Mouse (Mus musculus) G1E (cell line): ENCODE measurements around the gene Tmem192. TPM values are rescaled to one million over a fixed set of nuclear protein-coding genes. Genes with fewer than 3 reads are reported as not detected.

Source experiments
- ATAC-seq: 2 replicates; pipeline ENCODE4 v1.8.0; 2016; ENCODE audit warnings: mild to moderate bottlenecking; ENCODE audit not compliant: insufficient number of reproducible peaks, poor library complexity, low FRiP score, severe bottlenecking; ENCODE audit errors: extremely low read depth
- DNase-seq: peaks from one replicate; pipeline ENCODE4 v3.0.0; 2012; ENCODE audit warnings: low spot score
- H3K27me3 ChIP-seq: 2 replicates; pipeline ENCODE4 v1.6.1; 2012; ENCODE audit warnings: mild to moderate bottlenecking, low read length, inconsistent platforms; ENCODE audit not compliant: insufficient read depth
- H3K36me3 ChIP-seq: replicated peaks from 2 replicates; pipeline ENCODE3; 2012; ENCODE audit warnings: mild to moderate bottlenecking, inconsistent platforms
- H3K4me1 ChIP-seq: 2 replicates; pipeline ENCODE4 v1.6.1; 2012; ENCODE audit warnings: low read depth, low read length, inconsistent platforms, mixed read lengths; ENCODE audit not compliant: insufficient read depth
- H3K4me3 ChIP-seq: 2 replicates; pipeline ENCODE4 v1.5.1; 2012; ENCODE audit warnings: low read depth, mild to moderate bottlenecking, inconsistent platforms, low read length, moderate library complexity, mixed read lengths
- H3K9me3 ChIP-seq: replicated peaks from 2 replicates; pipeline ENCODE4 v1.6.1; 2012; ENCODE audit warnings: inconsistent platforms
- CTCF ChIP-seq: IDR thresholded peaks from 2 replicates; pipeline ENCODE4 v1.5.1; 2012; ENCODE audit warnings: low read depth, low read length, inconsistent platforms, mixed read lengths
- GATA1 ChIP-seq: IDR thresholded peaks from 2 replicates; pipeline ENCODE4 v1.6.1; 2012; ENCODE audit warnings: borderline replicate concordance, low read length, inconsistent platforms, mixed read lengths
- GATA2 ChIP-seq: IDR thresholded peaks from 2 replicates; pipeline ENCODE4 v1.6.1; 2012; ENCODE audit warnings: low read depth, low read length, inconsistent platforms, borderline replicate concordance
- POLR2AphosphoS5 ChIP-seq: IDR thresholded peaks from 2 replicates; pipeline ENCODE4 v1.6.1; 2012; ENCODE audit warnings: low read depth, low read length, inconsistent platforms; ENCODE audit not compliant: insufficient replicate concordance
- TAL1 ChIP-seq: conservative IDR thresholded peaks from 2 replicates; pipeline ENCODE4 v1.6.1; 2012; ENCODE audit warnings: low read depth, low read length, inconsistent platforms, mixed read lengths
- polyA plus RNA-seq: library from polyadenylated mRNA; stranded (reverse); fragments of >175 nt; gene quantifications from 2 replicates; pipeline ENCODE4 v1.2.3, GENCODE M21; 2012
- total RNA-seq, 2 experiments: library from RNA; stranded (forward) in 1 of 2; stranded (reverse) in 1 of 2; fragments of 200-1000 nt in 1 of 2; fragments of >200 nt in 1 of 2; fragmentation: Nextera tagmentation in 1 of 2; gene quantifications; 2 replicates each; pipeline ENCODE4 v1.2.3; 2014 to 2017

Gene Tmem192
- total and polyA plus RNA-seq, 3 experiments: 25.4 to 48.1 (median 31.2) TPM

GRCm38 (mm10) chr8:64941019-64941418, 6.0 kb upstream of the Tmem192 start:
- TF ChIP-seq GATA1 (no peak), CTCF (no peak), POLR2AphosphoS5 (no peak), TAL1 (no peak), GATA2 (no peak)
- H3K27me3 ChIP-seq: peaks cover 16% of the 10 kb centered on the region
- H3K36me3 ChIP-seq: no peaks in the 10 kb centered on the region
- H3K4me1 ChIP-seq: peaks cover 14% of the 10 kb centered on the region
- peaks cover 3% of the 10 kb centered on the region for H3K9me3 ChIP-seq
- ATAC-seq (no peak), DNase-seq (no peak)
- no peak overlapping the region for H3K4me3 ChIP-seq

- peak; percentile 55 for ATAC-seq
- Histone ChIP-seq H3K4me1 (peaks cover 18% of the 10 kb centered on the region), H3K4me3 (no peak overlapping the region), H3K36me3 (no peaks in the 10 kb centered on the region), H3K9me3 (peaks cover 3% of the 10 kb centered on the region), H3K27me3 (peaks cover 16% of the 10 kb centered on the region)
- peak; percentile 93 for TF ChIP-seq CTCF
- TF ChIP-seq GATA2: no peak
- TF ChIP-seq TAL1: no peak
- DNase-seq: peak; percentile 21
Observed at GRCm38 (mm10) chr8:64941495-64941894, 5.5 kb upstream of the Tmem192 start.

GRCm38 (mm10) chr8:64942946-64943345, 4.0 kb upstream of the Tmem192 start:
- Histone ChIP-seq H3K27me3 (peaks cover 12% of the 10 kb centered on the region), H3K4me1 (peaks cover 18% of the 10 kb centered on the region), H3K36me3 (no peaks in the 10 kb centered on the region), H3K9me3 (peaks cover 3% of the 10 kb centered on the region), H3K4me3 (no peak overlapping the region)
- DNase-seq: no peak
- no peak for TF ChIP-seq GATA2
- TF ChIP-seq GATA1: no peak
- TF ChIP-seq POLR2AphosphoS5: no peak
- TF ChIP-seq TAL1: no peak
- no peak for TF ChIP-seq CTCF
- no peak for ATAC-seq

- peaks cover 7% of the 10 kb centered on the region for H3K36me3 ChIP-seq
- H3K4me1 ChIP-seq: peaks cover 32% of the 10 kb centered on the region
- no peak for TF ChIP-seq POLR2AphosphoS5
- no peak for TF ChIP-seq GATA1
- TF ChIP-seq TAL1: no peak
- no peak for TF ChIP-seq CTCF
- TF ChIP-seq GATA2: no peak
- H3K27me3 ChIP-seq: peaks cover 12% of the 10 kb centered on the region
- H3K4me3 ChIP-seq: no peak overlapping the region
- DNase-seq: no peak
- peaks cover 3% of the 10 kb centered on the region for H3K9me3 ChIP-seq
- no peak for ATAC-seq
Observed at GRCm38 (mm10) chr8:64944831-64945230, 2.2 kb upstream of the Tmem192 start.

- Histone ChIP-seq H3K4me1 (peaks cover 32% of the 10 kb centered on the region), H3K9me3 (peaks cover under 1% of the 10 kb centered on the region), H3K27me3 (peaks cover 12% of the 10 kb centered on the region), H3K36me3 (peaks cover 12% of the 10 kb centered on the region), H3K4me3 (no peak overlapping the region)
- ATAC-seq: no peak
- DNase-seq: no peak
- no peak for TF ChIP-seq CTCF
Observed at GRCm38 (mm10) chr8:64945606-64946005, 1.4 kb upstream of the Tmem192 start.

- H3K9me3 ChIP-seq: no peaks in the 10 kb centered on the region
- peaks cover 12% of the 10 kb centered on the region for H3K27me3 ChIP-seq
- ATAC-seq (no peak), DNase-seq (no peak)
- TF ChIP-seq CTCF: no peak
- no peak for TF ChIP-seq GATA1
- TF ChIP-seq GATA2: no peak
- TF ChIP-seq POLR2AphosphoS5: no peak
- TF ChIP-seq TAL1: no peak
- H3K36me3 ChIP-seq: peaks cover 17% of the 10 kb centered on the region
- peaks cover 31% of the 10 kb centered on the region for H3K4me1 ChIP-seq
- peak overlapping the region; percentile 89 for H3K4me3 ChIP-seq
Observed at GRCm38 (mm10) chr8:64946441-64946819, 555 bp upstream of the Tmem192 start.

GRCm38 (mm10) chr8:64947698-64948034, 681 bp downstream of the Tmem192 start:
- no peak for ATAC-seq
- DNase-seq: no peak
- no peak for TF ChIP-seq POLR2AphosphoS5
- no peak for TF ChIP-seq GATA2
- no peak for TF ChIP-seq CTCF
- no peak for TF ChIP-seq TAL1
- TF ChIP-seq GATA1: no peak
- peaks cover 10% of the 10 kb centered on the region for H3K27me3 ChIP-seq
- H3K4me3 ChIP-seq: peak overlapping the region; percentile 89
- H3K9me3 ChIP-seq: no peaks in the 10 kb centered on the region
- H3K4me1 ChIP-seq: peaks cover 28% of the 10 kb centered on the region
- peaks cover 21% of the 10 kb centered on the region for H3K36me3 ChIP-seq
